Mouse (Mus musculus) myocyte (in vitro differentiated cells): Measurements from ENCODE around the gene Ablim1.

Source experiments
- MAX ChIP-seq: IDR thresholded peaks from one replicate; pipeline ENCODE4 v1.6.1; 2011; ENCODE audit warnings: low read depth, mild to moderate bottlenecking, control low read depth
- POLR2A ChIP-seq: IDR thresholded peaks from one replicate; pipeline ENCODE4 v1.6.1; 2011; ENCODE audit warnings: low read depth, mild to moderate bottlenecking, control low read depth, moderate library complexity; ENCODE audit not compliant: insufficient read length

- no peak for TF ChIP-seq POLR2A
- TF ChIP-seq MAX: no peak
Measured at GRCm38 (mm10) chr19:56993763-56994162, 321.0 kb downstream of the Ablim1 start.
